Mouse (Mus musculus): ENCODE data around the gene Lcp1. TPM values are rescaled to one million over a fixed set of nuclear protein-coding genes. Genes with fewer than 3 reads are reported as not detected.

The Lcp1 gene
- total RNA-seq, 2 experiments from 2014 or later, result 6.0 to 8.2 TPM

DNA sequence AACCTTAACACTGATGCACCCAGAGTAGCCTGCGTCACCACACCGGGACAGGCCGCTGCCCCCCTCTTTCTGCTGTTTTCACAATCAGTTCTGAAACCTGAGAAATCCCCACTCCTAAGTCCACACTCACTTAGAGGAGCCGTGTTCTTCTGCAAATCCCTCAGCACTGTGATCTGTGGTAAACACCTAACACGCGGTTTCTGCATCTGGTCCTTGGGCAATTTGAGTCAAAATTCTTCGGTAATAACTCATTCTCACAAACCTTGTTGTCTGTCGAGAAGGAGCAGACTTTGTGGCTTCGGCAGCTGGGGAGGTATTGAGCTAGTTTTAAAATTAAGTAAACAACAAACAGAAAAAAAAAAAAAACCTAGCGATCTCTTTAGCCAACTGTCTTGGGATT lies 62.0 kb downstream of the Lcp1 start:
- intact Hi-C loops (cut with DNase I; ENCODE audit: low total_unique reads), result no loop called here
- no peak for DNase-seq

DNA sequence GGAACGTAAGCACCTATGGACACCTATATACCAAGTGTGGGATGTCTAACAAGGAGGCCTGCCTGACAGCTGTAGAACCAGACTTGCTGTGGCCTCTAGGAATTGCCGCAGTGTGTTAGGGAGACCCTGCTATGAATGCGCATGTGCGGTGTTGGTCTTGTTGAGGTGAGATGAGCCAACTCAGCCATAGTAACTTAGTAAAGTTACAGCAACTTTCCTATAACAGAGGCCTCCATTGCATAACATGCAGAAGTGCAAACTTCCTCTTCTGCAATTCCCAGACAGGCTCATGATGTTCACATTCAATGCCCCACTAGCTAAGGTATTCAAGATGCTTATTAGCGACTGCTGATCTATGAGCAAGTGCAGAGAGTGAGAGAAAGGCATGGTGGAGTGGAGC lies 64.6 kb downstream of the Lcp1 start:
- DNase-seq, result no peak
- intact Hi-C loops (cut with DNase I; ENCODE audit: low total_unique reads), result no loop called here

DNA sequence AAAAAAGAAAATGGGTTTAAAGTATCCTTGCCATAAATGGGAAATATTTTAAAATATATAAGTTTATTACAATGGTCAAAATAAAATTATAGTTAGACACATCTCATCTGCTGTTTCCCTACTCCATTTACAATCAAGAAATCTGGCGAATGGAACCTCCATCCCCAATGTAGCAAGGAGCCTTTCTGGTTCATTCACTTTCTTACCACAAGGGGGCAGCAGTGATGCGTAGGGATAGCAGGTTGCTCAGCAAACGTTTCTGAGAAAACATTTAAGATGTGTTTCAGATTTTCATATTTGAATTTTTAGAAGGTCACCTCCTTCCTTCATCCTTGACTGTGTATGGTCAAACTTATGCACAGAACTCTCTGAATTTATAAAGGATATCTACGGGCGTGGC lies 66.1 kb downstream of the Lcp1 start:
- intact Hi-C loops (cut with DNase I; ENCODE audit: low total_unique reads), result no loop called here
- peak; percentile 35 for DNase-seq

GRCm38 (mm10) chr14:75197660-75198059 lies 66.8 kb downstream of the Lcp1 start:
- intact Hi-C loops (cut with DNase I; ENCODE audit: low total_unique reads), result no loop called here

DNA sequence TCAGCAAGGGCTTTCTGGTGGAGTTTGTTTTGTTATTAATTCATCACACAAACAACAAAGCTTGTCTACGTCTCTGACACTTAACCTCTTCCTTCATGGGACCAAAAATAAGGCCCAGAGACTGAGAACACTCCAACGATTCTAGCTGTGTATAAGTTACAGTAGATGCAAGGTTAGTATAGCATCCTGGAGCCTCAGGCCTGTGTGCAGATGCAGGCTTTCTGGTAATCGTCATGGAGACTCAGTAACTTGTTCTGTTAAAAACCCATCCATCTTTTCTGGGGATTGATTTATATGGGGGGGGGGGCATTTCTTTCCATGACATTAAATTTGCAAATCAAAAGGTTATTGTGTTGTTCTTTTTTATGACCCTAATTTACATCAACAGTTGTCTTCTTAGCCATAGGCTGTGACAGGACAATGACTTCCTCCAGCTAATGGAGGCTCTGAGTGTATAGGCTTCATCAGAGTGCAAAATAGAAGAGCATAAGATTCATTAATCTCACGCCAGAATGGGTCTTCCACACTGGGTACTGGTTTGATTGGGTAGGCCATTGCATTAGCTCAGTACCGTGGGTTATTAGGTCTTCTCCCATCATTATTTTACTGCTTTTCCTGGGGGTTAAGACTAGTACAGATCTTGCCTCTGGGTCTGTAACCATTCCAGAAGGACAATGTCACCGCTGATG lies 74.6 kb downstream of the Lcp1 start:
- no peak for DNase-seq
- intact Hi-C loops (cut with DNase I; ENCODE audit: low total_unique reads), result no loop called here

More at GRCm38 (mm10) chr14:75197660-75198059, 66.8 kb downstream of the Lcp1 start:
- no peak for DNase-seq

DNA sequence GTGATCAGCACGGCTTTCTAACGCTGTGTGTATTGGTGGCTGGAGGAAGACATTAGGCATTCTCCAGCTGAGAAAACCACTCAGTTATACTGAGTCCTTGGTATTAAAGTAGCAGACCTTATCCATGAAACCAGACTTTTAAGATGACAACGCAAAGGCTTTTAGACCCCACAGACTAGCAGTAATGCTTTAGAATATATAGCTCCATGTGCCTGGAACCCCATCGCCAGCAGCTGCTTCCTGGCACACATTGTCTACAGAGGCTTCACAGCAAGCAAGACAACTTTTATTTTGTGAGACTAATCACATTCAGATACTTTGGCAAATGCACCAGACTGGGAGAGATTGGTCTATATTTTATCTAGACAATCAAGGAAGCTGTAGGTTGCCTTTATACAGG lies 75.4 kb downstream of the Lcp1 start:
- intact Hi-C loops (cut with DNase I; ENCODE audit: low total_unique reads), result no loop called here
- no peak for DNase-seq

- DNase-seq, result no peak
- intact Hi-C loops (cut with DNase I; ENCODE audit: low total_unique reads), result no loop called here
Measured at GRCm38 (mm10) chr14:75208572-75209151, 77.8 kb downstream of the Lcp1 start.

GRCm38 (mm10) chr14:75213752-75214151 lies 82.9 kb downstream of the Lcp1 start:
- intact Hi-C loops (cut with DNase I; ENCODE audit: low total_unique reads), result no loop called here

GRCm38 (mm10) chr14:75218843-75219242 lies 87.9 kb downstream of the Lcp1 start:
- DNase-seq, result no peak
- intact Hi-C loops (cut with DNase I; ENCODE audit: low total_unique reads), result no loop called here

More at GRCm38 (mm10) chr14:75213752-75214151, 82.9 kb downstream of the Lcp1 start:
- DNase-seq, result no peak

- intact Hi-C loops (cut with DNase I; ENCODE audit: low total_unique reads), result no loop called here
- DNase-seq, result no peak
Measured at GRCm38 (mm10) chr14:75219250-75219913, 88.5 kb downstream of the Lcp1 start.

GRCm38 (mm10) chr14:75222386-75222785 lies 91.5 kb downstream of the Lcp1 start:
- intact Hi-C loops (cut with DNase I; ENCODE audit: low total_unique reads), result no loop called here
- DNase-seq, result no peak

DNA sequence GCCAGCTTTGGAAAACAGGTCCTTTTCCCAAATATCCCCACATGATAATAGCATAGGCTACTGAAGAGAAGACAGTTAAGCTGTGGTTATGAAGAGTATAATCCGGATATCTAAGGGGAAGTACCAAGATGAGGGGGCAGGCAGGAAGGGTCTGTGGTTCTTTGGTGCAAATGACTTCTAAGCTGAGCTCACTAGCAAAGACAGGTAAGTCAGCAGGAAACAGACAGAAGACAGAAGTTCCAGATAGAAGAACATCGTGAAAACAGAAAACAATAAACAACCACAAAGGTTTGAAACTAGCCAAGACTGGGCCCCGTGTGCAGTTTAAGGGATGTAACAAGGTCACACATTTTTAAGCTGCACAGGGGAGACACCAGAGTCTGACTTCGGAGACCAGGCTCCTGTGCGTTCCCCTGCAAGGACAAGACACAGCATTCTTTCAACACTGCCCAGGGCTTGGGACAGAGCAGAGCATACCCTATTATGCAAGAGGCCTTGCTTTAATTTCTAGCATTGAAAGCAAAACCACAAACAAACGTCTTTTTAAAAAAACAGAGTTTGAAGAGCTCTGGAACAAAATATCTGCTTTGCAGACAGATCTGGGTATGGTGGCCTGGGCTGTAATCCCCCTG lies 96.7 kb downstream of the Lcp1 start:
- intact Hi-C loops (cut with DNase I; ENCODE audit: low total_unique reads), result no loop called here
- DNase-seq, result no peak

DNA sequence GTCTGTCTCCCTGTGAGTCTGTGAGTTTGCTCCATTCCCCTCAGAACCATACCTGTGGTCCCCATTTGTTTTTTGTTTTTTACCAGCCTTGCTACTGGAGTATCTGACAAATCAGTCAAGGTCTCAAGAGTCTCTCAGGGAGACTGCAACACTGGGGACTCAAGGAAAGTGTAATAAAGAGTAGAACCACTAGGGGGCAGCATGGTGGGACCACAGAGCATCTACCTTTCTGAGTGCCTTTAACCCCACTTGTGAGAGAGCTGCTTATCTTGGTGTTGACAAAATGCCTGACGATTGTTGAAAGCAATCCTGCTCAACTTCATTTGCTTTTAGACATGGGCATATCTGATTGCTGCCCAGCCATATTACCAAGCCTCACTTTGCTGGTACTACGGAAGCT lies 98.9 kb downstream of the Lcp1 start:
- intact Hi-C loops (cut with DNase I; ENCODE audit: low total_unique reads), result no loop called here
- DNase-seq, result no peak

DNA sequence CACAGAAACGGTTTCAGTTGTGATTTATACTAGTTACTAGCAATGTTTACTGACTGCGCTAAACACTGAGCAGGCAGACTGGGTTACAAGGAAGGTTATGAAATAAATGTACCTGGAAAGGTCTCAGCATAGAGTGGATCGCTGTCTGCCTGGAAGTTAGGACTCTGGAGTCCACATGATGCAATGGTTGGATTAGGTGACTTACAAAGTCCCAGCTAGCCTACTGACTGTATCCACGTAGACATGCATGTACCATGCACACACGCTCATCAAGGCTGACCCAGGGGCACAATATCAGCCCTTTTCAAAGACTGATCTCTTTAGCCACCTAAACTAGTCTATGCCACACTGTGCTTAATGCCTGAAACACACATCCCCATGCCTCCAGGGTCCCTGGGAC lies 102.2 kb downstream of the Lcp1 start:
- no peak for DNase-seq
- intact Hi-C loops (cut with DNase I; ENCODE audit: low total_unique reads), result no loop called here

- intact Hi-C loops (cut with DNase I; ENCODE audit: low total_unique reads), result no loop called here
- DNase-seq, result no peak
Measured at GRCm38 (mm10) chr14:75235552-75235951, 104.7 kb downstream of the Lcp1 start.

DNA sequence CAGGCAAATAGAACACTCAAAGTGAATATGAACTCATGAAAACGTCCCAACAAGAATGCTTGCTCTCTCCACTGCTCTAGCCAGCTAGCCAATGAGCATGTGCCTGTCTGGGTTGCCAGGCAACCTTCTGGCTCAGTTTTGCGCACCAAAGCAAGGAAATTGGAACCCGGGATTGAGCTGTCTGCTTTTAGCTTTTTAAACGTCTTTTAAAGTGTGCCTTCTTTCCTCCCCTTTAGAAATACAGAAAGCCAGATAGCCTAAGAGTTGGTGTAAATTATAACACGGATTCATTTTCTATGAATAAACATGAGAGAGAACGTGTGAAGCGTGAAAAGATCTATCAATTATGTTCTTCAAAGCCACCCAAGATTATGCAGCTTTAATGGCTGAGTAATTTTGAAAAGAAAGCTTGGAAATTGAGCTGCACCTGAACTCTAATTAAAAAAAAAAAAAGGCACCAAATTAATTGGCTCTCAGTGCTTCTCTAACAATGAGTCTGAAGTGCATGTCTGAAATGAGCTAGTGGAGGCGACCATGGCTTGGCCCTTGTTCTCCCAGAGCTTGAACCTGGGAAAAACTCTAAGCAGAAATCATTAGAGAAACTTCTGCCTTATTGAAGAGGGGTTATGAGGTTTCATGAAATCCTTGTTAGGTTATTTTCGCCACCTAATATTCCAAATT lies 105.2 kb downstream of the Lcp1 start:
- intact Hi-C loops (cut with DNase I; ENCODE audit: low total_unique reads), result no loop called here
- no peak for DNase-seq

GRCm38 (mm10) chr14:75236636-75237003 lies 105.7 kb downstream of the Lcp1 start:
- intact Hi-C loops (cut with DNase I; ENCODE audit: low total_unique reads), result no loop called here
- DNase-seq, result no peak

DNA sequence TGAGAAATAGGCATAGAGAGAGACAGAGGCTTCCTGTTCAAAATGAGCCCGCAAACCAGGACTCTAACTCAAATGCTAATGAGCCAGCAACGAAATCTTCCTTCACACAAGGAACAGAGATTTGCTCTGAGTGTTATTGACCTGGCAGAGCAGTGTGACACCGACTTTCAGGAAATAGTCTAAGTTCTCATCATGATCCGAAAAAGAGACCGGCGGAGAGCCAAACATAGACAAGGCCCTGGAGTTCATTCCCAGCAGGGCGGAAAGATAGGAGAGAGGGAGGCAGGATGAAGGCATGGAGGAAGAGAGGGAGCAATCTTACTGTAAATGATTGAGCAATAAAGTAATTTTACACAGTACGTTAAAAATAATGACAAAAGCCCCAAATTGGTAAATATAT lies 106.2 kb downstream of the Lcp1 start:
- no peak for DNase-seq
- intact Hi-C loops (cut with DNase I; ENCODE audit: low total_unique reads), result no loop called here

DNA sequence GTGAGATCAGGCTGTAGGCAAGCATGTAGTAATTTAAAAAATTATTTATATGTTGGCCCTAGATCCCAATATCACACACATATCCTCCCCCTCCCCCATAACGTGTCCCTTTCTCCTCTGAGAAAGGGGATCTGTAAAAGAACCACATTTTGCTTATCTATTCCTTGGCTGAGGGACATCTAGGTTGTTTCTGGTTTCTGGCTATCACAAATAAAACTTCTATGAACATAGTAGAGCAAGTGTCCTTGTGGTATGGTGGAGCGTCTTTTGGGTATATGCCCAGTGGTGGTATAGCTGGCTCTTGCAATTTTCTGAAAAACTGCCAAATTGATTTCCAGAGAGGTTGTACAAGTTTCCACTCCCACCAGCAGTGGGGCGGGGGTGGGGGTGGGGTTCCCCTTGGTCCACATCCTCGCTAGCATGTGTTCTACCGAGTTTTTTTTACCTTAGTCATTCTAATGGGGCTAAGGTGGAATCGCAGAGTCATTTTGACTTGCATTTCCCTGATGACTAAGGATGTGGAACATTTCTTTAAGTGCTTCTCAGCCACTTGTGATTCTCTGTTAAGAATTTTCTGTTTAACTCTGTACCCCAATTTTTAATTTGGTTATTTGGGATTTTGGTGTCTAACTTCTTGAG lies 107.3 kb downstream of the Lcp1 start:
- intact Hi-C loops (cut with DNase I; ENCODE audit: low total_unique reads), result no loop called here
- DNase-seq, result no peak

DNA sequence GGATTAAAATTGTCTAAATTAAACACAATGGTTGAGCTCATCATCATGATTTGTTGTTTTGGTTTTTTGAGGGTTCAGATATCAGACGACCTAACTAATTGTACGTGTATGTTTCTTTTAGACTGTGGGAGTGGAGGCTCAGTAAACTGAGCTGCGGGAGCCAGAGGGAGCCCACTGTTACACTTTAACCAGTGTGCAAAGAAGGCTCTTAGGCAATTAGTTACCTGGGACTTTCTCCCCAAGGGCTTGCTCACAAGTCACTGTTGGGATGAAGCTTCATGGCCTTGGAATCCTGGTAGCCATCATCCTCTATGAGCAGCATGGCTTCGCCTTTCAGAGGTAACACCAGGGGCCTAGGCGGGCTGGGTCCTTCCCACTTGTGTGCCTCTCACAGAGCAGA lies 111.2 kb downstream of the Lcp1 start, which contains the start of gene Cpb2:
Gene Cpb2 (plus strand): TSS at position 201 of the 400 bp plus-strand sequence.
- intact Hi-C loops (cut with DNase I; ENCODE audit: low total_unique reads), result no loop called here
- DNase-seq, result no peak
